In genomic region chr12:88984375-88984774, GRCm38 (mm10) we compare ENCODE assay signal across 8 mouse cellular contexts.
DNase-seq lines count a peak whose midpoint lies in the region; ATAC-seq lines count a peak whose summit lies in the region.

No protein-coding gene starts in this region.

- no peak overlapping the region for H3K4me3 ChIP-seq in forebrain, embryonic 11.5 days (ENCODE audit: low read depth, low read length)
- H3K4me3 ChIP-seq in kidney, embryonic 14.5 days (ENCODE audit: low read length) = no peak overlapping the region
- H3K4me3 ChIP-seq in midbrain, embryonic 12.5 days = no peak overlapping the region

- 5% methylated on average over 8 of the region's 8 CpGs for WGBS in forebrain, embryonic 11.5 days
- 16% methylated on average over 8 of the region's 8 CpGs for WGBS in kidney, embryonic 14.5 days
- WGBS in midbrain, embryonic 12.5 days = 6% methylated on average over 8 of the region's 8 CpGs

- peaks cover 9% of the 10 kb centered on the region; the same call in 1 of the 2 replicates for H3K4me1 ChIP-seq in forebrain, embryonic 11.5 days (replicated peaks; ENCODE audit: control insufficient read depth, insufficient read depth, low read length)
- H3K4me1 ChIP-seq in kidney, embryonic 14.5 days (ENCODE audit: control insufficient read depth, insufficient read depth, low read length) = peaks cover 13% of the 10 kb centered on the region
- H3K4me1 ChIP-seq in midbrain, embryonic 12.5 days = peaks cover 15% of the 10 kb centered on the region

- no peak overlapping the region for H3K27ac ChIP-seq in forebrain, embryonic 11.5 days (ENCODE audit: low read depth, low read length)
- H3K27ac ChIP-seq in kidney, embryonic 14.5 days (ENCODE audit: low read depth, low read length) = no peak overlapping the region
- peak overlapping the region; percentile 74 for H3K27ac ChIP-seq in midbrain, embryonic 12.5 days (replicated peaks)

- no peaks in the 10 kb centered on the region for H3K9me3 ChIP-seq in forebrain, embryonic 11.5 days (ENCODE audit: control insufficient read depth, low read length)
- H3K9me3 ChIP-seq in kidney, embryonic 14.5 days (ENCODE audit: control insufficient read depth, low read length) = no peaks in the 10 kb centered on the region
- H3K9me3 ChIP-seq in midbrain, embryonic 12.5 days = no peaks in the 10 kb centered on the region

- H3K27me3 ChIP-seq in forebrain, embryonic 11.5 days (ENCODE audit: control insufficient read depth, insufficient read depth, low read length) = no peaks in the 10 kb centered on the region
- H3K27me3 ChIP-seq in kidney, embryonic 14.5 days (ENCODE audit: control insufficient read depth, insufficient read depth, low read length) = no peaks in the 10 kb centered on the region
- 0 out of 2 replicates have a peak, but pooled peaks cover 3% of the 10 kb centered on the region for H3K27me3 ChIP-seq in midbrain, embryonic 12.5 days

- H3K36me3 ChIP-seq in forebrain, embryonic 11.5 days (ENCODE audit: control insufficient read depth, insufficient read depth, low read length) = no peaks in the 10 kb centered on the region
- H3K36me3 ChIP-seq in kidney, embryonic 14.5 days (ENCODE audit: control insufficient read depth, insufficient read depth, low read length) = no peaks in the 10 kb centered on the region
- H3K36me3 ChIP-seq in midbrain, embryonic 12.5 days = no peaks in the 10 kb centered on the region

- peak; percentile 5 for DNase-seq in adrenal gland, postnatal 14 days
- no peak for DNase-seq in adrenal gland, postnatal 4 days (ENCODE audit: low spot score in 2 of 2)
- DNase-seq in forebrain, embryonic 11.5 days (ENCODE audit: low spot score) = peak; percentile 59
- no peak for DNase-seq in urinary bladder, postnatal 10 days (ENCODE audit: low spot score)
- no peak for DNase-seq in right cerebral cortex, postnatal 14 days
- no peak for DNase-seq in thymus, postnatal 10 days (ENCODE audit: low spot score in 2 of 2)

- H3K4me2 ChIP-seq in forebrain, embryonic 11.5 days (ENCODE audit: low read depth, low read length, severe bottlenecking) = 0 out of 2 replicates have a peak overlapping the region, but pooled peaks have one; percentile 0
- H3K4me2 ChIP-seq in kidney, embryonic 14.5 days (replicated peaks; ENCODE audit: low read depth, low read length) = no peak overlapping the region
- H3K4me2 ChIP-seq in midbrain, embryonic 12.5 days (replicated peaks) = 0 out of 2 replicates have a peak overlapping the region, but pooled peaks have one; percentile 4

- peak; percentile 59 for ATAC-seq in forebrain, embryonic 11.5 days (replicated peaks; ENCODE audit: low FRiP score)
- ATAC-seq in kidney, embryonic 14.5 days (ENCODE audit: low FRiP score, low TSS enrichment) = peak; percentile 69
- ATAC-seq in midbrain, embryonic 12.5 days (ENCODE audit: low FRiP score, low read depth) = peak; percentile 74

- no peak overlapping the region for H3K9ac ChIP-seq in forebrain, embryonic 11.5 days (ENCODE audit: low read length)
- H3K9ac ChIP-seq in kidney, embryonic 14.5 days (ENCODE audit: low read depth, low read length) = no peak overlapping the region
- H3K9ac ChIP-seq in midbrain, embryonic 12.5 days (replicated peaks) = no peak overlapping the region

Comparison
In these comparisons a context has a peak if more than half of its experiments do, and no peak if none do; other contexts are left out.
1. DNase-seq: peak in adrenal gland, postnatal 14 days (single experiment) and forebrain, embryonic 11.5 days (single experiment); none in adrenal gland, postnatal 4 days (0 of 2), urinary bladder, postnatal 10 days (single experiment), right cerebral cortex, postnatal 14 days (single experiment) and thymus, postnatal 10 days (0 of 2).
2. Peak in every context shown above with its lines, with median percentiles within 50 percentile points of each other: ATAC-seq.